Mouse (Mus musculus) small intestine, adult 2 months (tissue): ENCODE data around the gene Ip6k3. TPM values are rescaled to one million over a fixed set of nuclear protein-coding genes. Genes with fewer than 3 reads are reported as not detected.

ENCODE experiments used
- H3K27ac ChIP-seq: fragments of 200-500 bp; 2 replicates; pipeline ENCODE4 v1.5.1; 2012; ENCODE audit warnings: low read depth, low read length, control low read depth, inconsistent platforms; ENCODE audit not compliant: insufficient read depth
- H3K27me3 ChIP-seq: fragments of 200-500 bp; 2 replicates; pipeline ENCODE4 v1.6.1; 2012; ENCODE audit warnings: mild to moderate bottlenecking, moderate library complexity, low read length, inconsistent platforms; ENCODE audit not compliant: control insufficient read depth, insufficient read depth
- H3K36me3 ChIP-seq: fragments of 200-500 bp; 2 replicates; pipeline ENCODE4 v1.6.1; 2012; ENCODE audit warnings: mild to moderate bottlenecking, low read length, control low read depth, inconsistent platforms; ENCODE audit not compliant: control insufficient read depth, insufficient read depth
- H3K4me1 ChIP-seq: fragments of 200-500 bp; 2 replicates; pipeline ENCODE4 v1.6.1; 2012; ENCODE audit warnings: low read length, inconsistent platforms, mixed read lengths; ENCODE audit not compliant: control insufficient read depth, insufficient read depth, insufficient read length
- H3K4me3 ChIP-seq: fragments of 200-500 bp; 2 replicates; pipeline ENCODE4 v1.5.1; 2012; ENCODE audit warnings: low read depth, mild to moderate bottlenecking, control low read depth, inconsistent platforms, low read length, moderate library complexity
- CTCF ChIP-seq: fragments of 200-500 bp; IDR thresholded peaks from 2 replicates; pipeline ENCODE4 v1.5.1; 2012; ENCODE audit warnings: low read depth, mild to moderate bottlenecking, control low read depth, inconsistent platforms, low read length, moderate library complexity, mixed read lengths; ENCODE audit not compliant: insufficient replicate concordance, insufficient read length; ENCODE audit errors: extremely low read depth
- POLR2A ChIP-seq: fragments of 200-500 bp; IDR thresholded peaks from 2 replicates; pipeline ENCODE4 v1.6.1; 2012; ENCODE audit warnings: low read depth, mild to moderate bottlenecking, control low read depth, inconsistent platforms, low read length, moderate library complexity
- WGBS: fragments of 180-500 bp; shearing (Covaris S2); methylation state at CpG from one replicate; pipeline ENCODE4 v1.1.7; 2018; 5-methylcytosine and 5-hydroxymethylcytosine counted together
- polyA plus RNA-seq: library from polyadenylated mRNA; depleted of rRNA; stranded (reverse); fragments of >200 nt; gene quantifications from 2 replicates; pipeline ENCODE4 v1.2.3, GENCODE M21; 2012

The Ip6k3 gene
- polyA plus RNA-seq, 1 experiment: not detected

DNA sequence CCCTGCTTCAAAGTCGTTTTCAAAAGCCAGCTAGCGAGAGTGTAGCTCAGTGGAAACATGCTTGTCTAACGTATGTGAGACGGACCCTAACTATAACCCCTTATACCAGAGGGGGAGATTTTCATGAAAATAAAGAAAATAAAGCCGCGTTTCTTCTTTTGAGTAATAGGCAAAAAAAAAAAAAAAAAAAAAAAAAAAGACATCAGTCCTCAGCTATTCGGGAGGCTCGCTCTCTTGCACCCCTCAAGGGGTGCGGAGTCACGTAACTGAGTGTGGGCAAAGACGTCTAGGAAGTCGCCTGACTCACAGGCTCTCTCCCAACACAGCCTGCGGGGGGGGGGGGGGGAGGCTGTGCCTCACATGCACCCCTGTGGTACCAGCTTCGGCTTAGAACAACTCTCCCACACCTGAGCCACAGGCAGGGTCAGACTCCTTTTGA is 35.3 kb upstream of the Ip6k3 start:
- H3K27ac ChIP-seq: no peak overlapping the region
- WGBS: 45% methylated on average over 14 of the region's 14 CpGs
- H3K36me3 ChIP-seq: peaks cover 20% of the 10 kb centered on the region
- no peaks in the 10 kb centered on the region for H3K27me3 ChIP-seq
- H3K4me3 ChIP-seq: peak overlapping the region; percentile 70
- peaks cover 8% of the 10 kb centered on the region for H3K4me1 ChIP-seq
- TF ChIP-seq POLR2A (no peak), CTCF (no peak)

DNA sequence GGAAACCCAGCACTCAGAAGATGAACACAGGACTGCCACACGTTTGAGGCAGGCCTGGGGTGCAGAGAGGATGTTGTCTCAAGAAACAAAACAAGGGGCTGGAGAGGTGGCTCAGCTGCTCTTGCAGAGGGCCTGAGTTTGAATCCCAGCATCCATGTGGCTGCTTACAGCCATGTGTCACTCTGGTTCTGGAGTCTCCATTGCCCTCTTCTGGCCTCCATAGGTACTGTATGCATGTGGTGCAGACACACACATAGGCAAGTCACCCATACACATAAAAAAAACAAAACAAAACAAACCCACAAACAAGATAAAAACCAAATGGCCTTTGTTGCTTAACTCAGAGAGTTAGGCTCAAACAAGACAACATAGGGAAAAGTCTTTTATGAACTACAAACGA is 34.4 kb upstream of the Ip6k3 start:
- Histone ChIP-seq H3K27ac (no peak overlapping the region), H3K4me3 (no peak overlapping the region), H3K4me1 (peaks cover 5% of the 10 kb centered on the region), H3K27me3 (no peaks in the 10 kb centered on the region), H3K36me3 (peaks cover 20% of the 10 kb centered on the region)
- 90% methylated on average over 2 of the region's 2 CpGs for WGBS
- TF ChIP-seq POLR2A (no peak), CTCF (peak; percentile 25; the same call in 1 of the 2 replicates)

DNA sequence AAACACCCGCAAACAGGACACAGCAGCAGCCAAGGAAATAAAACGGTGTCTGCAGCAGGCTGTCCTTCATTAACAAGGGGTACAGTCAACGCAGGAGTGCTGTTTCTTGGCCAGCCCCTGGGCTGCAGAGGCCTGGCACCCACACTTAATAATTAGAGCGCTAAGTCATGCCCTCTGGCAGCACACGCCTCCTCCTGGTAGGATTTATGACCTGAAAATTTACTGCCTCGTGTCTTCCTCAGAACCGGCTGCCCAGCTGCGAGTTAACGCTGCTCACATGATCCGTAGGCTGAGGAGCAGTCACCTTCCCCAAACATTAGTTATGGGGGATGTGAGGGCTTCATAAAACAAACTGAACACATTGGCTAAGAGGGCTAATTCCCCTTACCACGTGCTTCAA is 33.2 kb upstream of the Ip6k3 start:
- WGBS: 23% methylated on average over 11 of the region's 11 CpGs
- H3K36me3 ChIP-seq: peaks cover 26% of the 10 kb centered on the region

DNA sequence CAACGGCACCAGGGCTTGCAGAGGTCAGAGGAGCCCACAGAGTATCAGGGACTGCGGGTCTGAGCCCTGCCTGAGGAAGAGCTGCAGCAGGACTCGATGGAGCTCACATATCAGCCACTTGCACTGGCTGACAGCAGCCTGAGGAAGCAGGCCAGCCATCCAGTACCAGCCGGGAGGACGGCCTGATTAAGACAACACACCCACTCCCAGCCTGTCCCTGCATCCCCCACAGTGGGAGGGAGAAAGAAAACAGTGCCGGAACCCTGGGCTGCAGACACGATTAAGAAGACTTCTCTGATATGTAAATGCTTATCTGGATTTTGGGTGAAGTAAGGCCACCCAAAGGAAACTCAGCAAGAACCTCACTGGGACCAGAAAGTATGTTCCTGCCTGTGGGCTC is 32.3 kb upstream of the Ip6k3 start:
- H3K4me1 ChIP-seq: peaks cover 5% of the 10 kb centered on the region
- 81% methylated on average over 7 of the region's 7 CpGs for WGBS
- TF ChIP-seq POLR2A: no peak
- no peak for TF ChIP-seq CTCF
- H3K27ac ChIP-seq: no peak overlapping the region
- peaks cover 35% of the 10 kb centered on the region for H3K36me3 ChIP-seq
- no peak overlapping the region for H3K4me3 ChIP-seq
- no peaks in the 10 kb centered on the region for H3K27me3 ChIP-seq

More for the DNA sequence above, 33.2 kb upstream of the Ip6k3 start:
- TF ChIP-seq POLR2A: no peak
- no peak for TF ChIP-seq CTCF
- H3K27ac ChIP-seq: no peak overlapping the region
- H3K4me1 ChIP-seq: peaks cover 5% of the 10 kb centered on the region
- no peaks in the 10 kb centered on the region for H3K27me3 ChIP-seq
- no peak overlapping the region for H3K4me3 ChIP-seq

DNA sequence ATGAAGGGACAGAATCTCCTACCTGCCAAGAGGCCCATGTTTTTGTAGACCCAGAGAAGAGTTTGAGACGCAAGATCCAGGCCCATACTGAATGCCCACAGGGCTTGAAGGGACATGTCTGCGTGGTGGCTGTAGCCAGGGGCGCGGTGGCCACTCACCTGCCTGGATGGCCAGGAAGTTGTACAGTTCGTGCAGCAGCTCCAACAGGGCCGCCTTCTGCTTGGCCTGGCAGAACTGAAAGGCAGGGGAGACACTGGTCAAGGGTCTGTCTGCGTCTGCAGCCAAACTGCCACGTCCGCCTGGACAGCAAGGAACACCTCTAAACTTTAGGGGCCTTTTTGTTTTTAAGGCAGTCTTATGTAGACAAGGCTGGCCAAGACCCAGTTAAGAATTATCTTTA is 31.6 kb upstream of the Ip6k3 start:
- H3K36me3 ChIP-seq: peaks cover 41% of the 10 kb centered on the region
- WGBS: 97% methylated on average over 9 of the region's 9 CpGs
- TF ChIP-seq POLR2A (no peak), CTCF (no peak)

DNA sequence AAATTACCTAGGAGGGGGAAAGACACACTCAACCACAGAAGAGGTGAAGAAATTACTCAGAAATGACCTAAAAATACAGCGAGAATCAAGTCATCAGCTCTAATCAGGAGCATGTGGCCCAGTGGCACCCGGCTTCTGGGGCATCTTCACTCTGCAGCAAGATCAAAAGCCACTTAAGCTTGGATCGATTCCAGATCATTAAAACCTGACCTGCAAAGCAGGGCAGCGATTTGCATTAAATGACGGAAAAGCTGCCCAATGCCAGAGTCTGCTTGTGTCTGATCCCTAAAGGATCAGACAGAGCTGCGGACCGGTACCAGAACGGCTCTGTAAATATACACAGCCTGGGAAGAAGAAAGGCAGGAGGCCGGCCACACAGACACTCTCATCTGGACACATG is 28.6 kb upstream of the Ip6k3 start:
- WGBS: 68% methylated on average over 9 of the region's 9 CpGs
- no peak for TF ChIP-seq CTCF
- no peak for TF ChIP-seq POLR2A
- Histone ChIP-seq H3K4me3 (no peak overlapping the region), H3K27me3 (no peaks in the 10 kb centered on the region), H3K4me1 (peaks cover 2% of the 10 kb centered on the region; the same call in 1 of the 2 replicates), H3K27ac (no peak overlapping the region), H3K36me3 (peaks cover 63% of the 10 kb centered on the region)

More for the DNA sequence above, 31.6 kb upstream of the Ip6k3 start:
- H3K4me1 ChIP-seq: peaks cover 2% of the 10 kb centered on the region; the same call in 1 of the 2 replicates
- H3K27ac ChIP-seq: no peak overlapping the region
- no peaks in the 10 kb centered on the region for H3K27me3 ChIP-seq
- no peak overlapping the region for H3K4me3 ChIP-seq

DNA sequence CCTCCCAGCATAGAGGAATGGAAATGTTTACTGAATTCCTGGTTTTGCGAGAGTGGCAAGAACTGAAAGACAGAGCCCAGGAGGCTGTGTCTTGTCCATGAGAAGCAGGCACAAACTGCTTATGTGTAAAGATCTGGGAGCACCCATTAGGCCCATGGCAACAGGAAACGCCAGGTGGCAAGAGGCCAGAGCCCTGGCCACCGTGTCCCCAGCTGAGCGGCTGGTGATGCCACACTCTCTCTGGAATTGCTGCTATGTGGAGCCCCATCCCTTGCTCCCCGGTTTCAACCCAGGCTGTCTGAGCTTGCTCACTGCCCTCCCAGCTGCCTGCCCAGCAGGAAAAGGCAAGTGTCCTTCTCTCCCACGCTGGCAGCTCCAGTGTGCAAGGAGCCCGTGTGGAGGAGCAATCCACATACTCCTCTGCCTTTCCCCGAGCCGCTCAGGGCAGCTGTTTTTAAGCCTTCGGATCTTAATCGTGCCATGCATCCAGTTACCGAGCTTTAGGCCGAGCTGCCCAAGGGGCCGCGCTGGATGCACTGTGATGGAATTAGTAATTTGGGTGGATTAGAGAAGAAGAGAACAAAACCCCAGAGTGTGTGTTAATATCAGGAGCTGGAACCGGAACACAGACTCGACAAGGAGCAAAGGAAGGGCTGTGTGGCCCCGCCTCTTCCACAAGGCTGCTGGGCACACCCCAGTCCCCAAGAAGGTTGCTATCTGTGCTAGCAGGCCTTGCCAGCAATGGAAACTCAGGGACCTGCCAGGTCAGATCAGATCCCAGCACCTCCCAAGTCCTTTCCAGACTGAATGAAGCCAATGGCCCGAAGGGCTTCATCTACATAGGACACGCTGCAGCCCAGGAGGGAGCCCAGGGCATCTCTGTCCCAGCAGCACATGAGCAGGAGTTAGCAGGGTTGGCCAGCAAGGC is 26.9 kb upstream of the Ip6k3 start:
- WGBS: 80% methylated on average over 20 of the region's 20 CpGs
- Histone ChIP-seq H3K4me3 (no peak overlapping the region), H3K27ac (no peak overlapping the region), H3K27me3 (no peaks in the 10 kb centered on the region), H3K4me1 (no peaks in the 10 kb centered on the region), H3K36me3 (peaks cover 61% of the 10 kb centered on the region)
- TF ChIP-seq POLR2A: no peak
- no peak for TF ChIP-seq CTCF

DNA sequence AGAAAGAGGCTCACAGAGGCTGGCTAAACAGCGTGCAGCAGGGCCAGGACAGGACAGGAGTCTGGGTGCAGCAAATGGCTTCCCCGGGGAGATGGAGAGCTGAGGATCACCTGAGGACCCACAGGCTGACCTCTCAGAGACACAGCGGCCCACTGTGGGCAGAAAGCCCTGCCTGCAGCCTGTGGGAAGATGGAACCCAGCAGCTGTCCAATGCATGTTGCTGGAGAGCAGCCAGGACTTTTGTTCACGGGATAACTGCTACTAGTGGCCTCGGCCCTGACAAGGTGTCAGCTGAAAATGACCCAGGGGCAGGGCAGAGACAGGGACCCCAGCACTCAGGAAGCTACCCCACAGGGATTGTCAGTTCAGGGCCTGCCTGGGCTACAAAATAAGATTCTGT is 24.2 kb upstream of the Ip6k3 start:
- WGBS: 66% methylated on average over 5 of the region's 5 CpGs
- H3K27ac ChIP-seq: no peak overlapping the region

More for the DNA sequence above, 24.2 kb upstream of the Ip6k3 start:
- Histone ChIP-seq H3K27me3 (no peaks in the 10 kb centered on the region), H3K4me1 (no peaks in the 10 kb centered on the region), H3K4me3 (no peak overlapping the region), H3K36me3 (peaks cover 53% of the 10 kb centered on the region)
- no peak for TF ChIP-seq POLR2A
- TF ChIP-seq CTCF: no peak
